Mouse (Mus musculus): ENCODE measurements at regions not wholly inside any gene's neighbourhood (a gene's known extent, or its start where the extent isn't known, plus 50 kb on each side); places are given as distances from the start of the nearest gene placed in this dataset.

GRCm38 (mm10) chr17:47135391-47135790 is 125.0 kb upstream of the Ubr2 start:
- DNase-seq = peak; percentile 51
- Histone ChIP-seq H3K4me1 (ENCODE audit: control insufficient read depth, insufficient read depth, low read length) (no peaks in the 10 kb centered on the region), H3K36me3 (ENCODE audit: control insufficient read depth, insufficient read depth, low read length) (no peaks in the 10 kb centered on the region), H3K27me3 (replicated peaks; ENCODE audit: control insufficient read depth, insufficient read depth, low read length) (no peaks in the 10 kb centered on the region), H3K27ac (ENCODE audit: insufficient read depth, low read depth, low read length) (no peak overlapping the region), H3K4me3 (ENCODE audit: insufficient read depth, low read depth, low read length) (no peak overlapping the region)
- 71% methylated on average over 5 of the region's 5 CpGs for WGBS
- TF ChIP-seq CTCF (conservative IDR thresholded peaks at IDR 0.05; ENCODE audit: insufficient read depth, insufficient read length, low read depth, low read length) (no peak), POLR2A (IDR thresholded peaks at IDR 0.05; ENCODE audit: low read depth, low read length) (no peak)

- Histone ChIP-seq H3K36me3 (ENCODE audit: control insufficient read depth, insufficient read depth, low read length) (no peaks in the 10 kb centered on the region), H3K4me3 (ENCODE audit: insufficient read depth, low read depth, low read length) (no peak overlapping the region), H3K4me1 (ENCODE audit: control insufficient read depth, insufficient read depth, low read length) (no peaks in the 10 kb centered on the region), H3K27ac (ENCODE audit: insufficient read depth, low read depth, low read length) (no peak overlapping the region), H3K27me3 (replicated peaks; ENCODE audit: control insufficient read depth, insufficient read depth, low read length) (no peaks in the 10 kb centered on the region)
- no peak for DNase-seq
- no peak for TF ChIP-seq CTCF (conservative IDR thresholded peaks at IDR 0.05; ENCODE audit: insufficient read depth, insufficient read length, low read depth, low read length)
- no peak for TF ChIP-seq POLR2A (IDR thresholded peaks at IDR 0.05; ENCODE audit: low read depth, low read length)
- 63% methylated on average over 2 of the region's 2 CpGs for WGBS
These were observed 123.4 kb upstream of the Ubr2 start for GRCm38 (mm10) chr17:47133785-47134184.

GRCm38 (mm10) chr17:47127571-47127970 is 117.2 kb upstream of the Ubr2 start:
- no peaks in the 10 kb centered on the region for H3K36me3 ChIP-seq (ENCODE audit: control insufficient read depth, insufficient read depth, low read length)
- no peaks in the 10 kb centered on the region for H3K27me3 ChIP-seq (replicated peaks; ENCODE audit: control insufficient read depth, insufficient read depth, low read length)
- no peak for TF ChIP-seq CTCF (conservative IDR thresholded peaks at IDR 0.05; ENCODE audit: insufficient read depth, insufficient read length, low read depth, low read length)
- TF ChIP-seq POLR2A (IDR thresholded peaks at IDR 0.05; ENCODE audit: low read depth, low read length) = no peak
- 74% methylated on average over 3 of the region's 3 CpGs for WGBS
- H3K4me1 ChIP-seq (ENCODE audit: control insufficient read depth, insufficient read depth, low read length) = no peaks in the 10 kb centered on the region
- H3K27ac ChIP-seq (ENCODE audit: insufficient read depth, low read depth, low read length) = no peak overlapping the region
- no peak overlapping the region for H3K4me3 ChIP-seq (ENCODE audit: insufficient read depth, low read depth, low read length)
- no peak for DNase-seq

- Histone ChIP-seq H3K4me3 (ENCODE audit: insufficient read depth, low read depth, low read length) (no peak overlapping the region), H3K4me1 (ENCODE audit: control insufficient read depth, insufficient read depth, low read length) (no peaks in the 10 kb centered on the region), H3K27ac (ENCODE audit: insufficient read depth, low read depth, low read length) (no peak overlapping the region), H3K36me3 (ENCODE audit: control insufficient read depth, insufficient read depth, low read length) (no peaks in the 10 kb centered on the region), H3K27me3 (replicated peaks; ENCODE audit: control insufficient read depth, insufficient read depth, low read length) (no peaks in the 10 kb centered on the region)
- no peak for TF ChIP-seq POLR2A (IDR thresholded peaks at IDR 0.05; ENCODE audit: low read depth, low read length)
- TF ChIP-seq CTCF (conservative IDR thresholded peaks at IDR 0.05; ENCODE audit: insufficient read depth, insufficient read length, low read depth, low read length) = no peak
- no peak for DNase-seq
- WGBS = 92% methylated on average over 18 of the region's 18 CpGs
These were observed 113.2 kb upstream of the Ubr2 start for GRCm38 (mm10) chr17:47123576-47123975.

- no peak overlapping the region for H3K4me3 ChIP-seq (ENCODE audit: insufficient read depth, low read depth, low read length)
- no peak for DNase-seq
- H3K36me3 ChIP-seq (ENCODE audit: control insufficient read depth, insufficient read depth, low read length) = no peaks in the 10 kb centered on the region
- no peaks in the 10 kb centered on the region for H3K27me3 ChIP-seq (replicated peaks; ENCODE audit: control insufficient read depth, insufficient read depth, low read length)
- no peaks in the 10 kb centered on the region for H3K4me1 ChIP-seq (ENCODE audit: control insufficient read depth, insufficient read depth, low read length)
- WGBS = 79% methylated on average over 9 of the region's 9 CpGs
- no peak overlapping the region for H3K27ac ChIP-seq (ENCODE audit: insufficient read depth, low read depth, low read length)
- TF ChIP-seq CTCF (conservative IDR thresholded peaks at IDR 0.05; ENCODE audit: insufficient read depth, insufficient read length, low read depth, low read length) (no peak), POLR2A (IDR thresholded peaks at IDR 0.05; ENCODE audit: low read depth, low read length) (no peak)
These were observed 111.9 kb upstream of the Ubr2 start for GRCm38 (mm10) chr17:47122221-47122620.

- H3K27ac ChIP-seq (ENCODE audit: insufficient read depth, low read depth, low read length) = no peak overlapping the region
- DNase-seq = no peak
- no peaks in the 10 kb centered on the region for H3K36me3 ChIP-seq (ENCODE audit: control insufficient read depth, insufficient read depth, low read length)
- no peaks in the 10 kb centered on the region for H3K27me3 ChIP-seq (replicated peaks; ENCODE audit: control insufficient read depth, insufficient read depth, low read length)
- no peak overlapping the region for H3K4me3 ChIP-seq (ENCODE audit: insufficient read depth, low read depth, low read length)
- WGBS = 84% methylated on average over 7 of the region's 7 CpGs
- TF ChIP-seq CTCF (conservative IDR thresholded peaks at IDR 0.05; ENCODE audit: insufficient read depth, insufficient read length, low read depth, low read length) = no peak
- no peak for TF ChIP-seq POLR2A (IDR thresholded peaks at IDR 0.05; ENCODE audit: low read depth, low read length)
- H3K4me1 ChIP-seq (ENCODE audit: control insufficient read depth, insufficient read depth, low read length) = no peaks in the 10 kb centered on the region
These were observed 107.7 kb upstream of the Ubr2 start for GRCm38 (mm10) chr17:47118010-47118409.

GRCm38 (mm10) chr17:47115754-47116153 is 105.4 kb upstream of the Ubr2 start:
- H3K4me3 ChIP-seq (ENCODE audit: insufficient read depth, low read depth, low read length) = no peak overlapping the region
- H3K36me3 ChIP-seq (ENCODE audit: control insufficient read depth, insufficient read depth, low read length) = no peaks in the 10 kb centered on the region
- WGBS = 55% methylated on average over 13 of the region's 13 CpGs
- no peak overlapping the region for H3K27ac ChIP-seq (ENCODE audit: insufficient read depth, low read depth, low read length)
- no peaks in the 10 kb centered on the region for H3K27me3 ChIP-seq (replicated peaks; ENCODE audit: control insufficient read depth, insufficient read depth, low read length)
- no peak for DNase-seq
- H3K4me1 ChIP-seq (ENCODE audit: control insufficient read depth, insufficient read depth, low read length) = no peaks in the 10 kb centered on the region
- TF ChIP-seq POLR2A (IDR thresholded peaks at IDR 0.05; ENCODE audit: low read depth, low read length) (no peak), CTCF (conservative IDR thresholded peaks at IDR 0.05; ENCODE audit: insufficient read depth, insufficient read length, low read depth, low read length) (peak; percentile 50)

GRCm38 (mm10) chr17:47115141-47115540 is 104.8 kb upstream of the Ubr2 start:
- Histone ChIP-seq H3K4me1 (ENCODE audit: control insufficient read depth, insufficient read depth, low read length) (no peaks in the 10 kb centered on the region), H3K4me3 (ENCODE audit: insufficient read depth, low read depth, low read length) (no peak overlapping the region), H3K36me3 (ENCODE audit: control insufficient read depth, insufficient read depth, low read length) (no peaks in the 10 kb centered on the region), H3K27me3 (replicated peaks; ENCODE audit: control insufficient read depth, insufficient read depth, low read length) (no peaks in the 10 kb centered on the region), H3K27ac (ENCODE audit: insufficient read depth, low read depth, low read length) (no peak overlapping the region)
- no peak for TF ChIP-seq POLR2A (IDR thresholded peaks at IDR 0.05; ENCODE audit: low read depth, low read length)
- TF ChIP-seq CTCF (conservative IDR thresholded peaks at IDR 0.05; ENCODE audit: insufficient read depth, insufficient read length, low read depth, low read length) = no peak
- WGBS = 85% methylated on average over 5 of the region's 5 CpGs
- DNase-seq = no peak

All from kidney, adult 2 months (tissue).